Comparison of ENCODE assay signal across 10 mouse cellular contexts in genomic region chr17:28330232-28330546, GRCm38 (mm10). TPM values are rescaled to one million over a fixed set of nuclear protein-coding genes. Genes with fewer than 3 reads are reported as not detected.
DNase-seq lines count a peak whose midpoint lies in the region; ATAC-seq and TF ChIP-seq lines count a peak whose summit lies in the region.
"Had no signal": no experiment of that assay in that cellular context is flagged by ENCODE, and none has a peak within 500 bp of the region (broad histone marks: within the 10 kb centered on the region; RNA-seq: fewer than 3 reads in every experiment).

No protein-coding gene starts in this region.

- no peak for ATAC-seq in forebrain, postnatal 0 days
- ATAC-seq in liver, embryonic 16.5 days (ENCODE audit: low read depth): no peak

- H3K79me2 ChIP-seq in C2C12 (ENCODE audit: control insufficient read depth, insufficient read depth): peaks cover 33% of the 10 kb centered on the region

- no peak for DNase-seq in forebrain, postnatal 0 days
- no peak for DNase-seq in right cerebral cortex, postnatal 10 days (ENCODE audit: low spot score in 2 of 2)
- no peak for DNase-seq in gastrocnemius, adult 18-20 months (ENCODE audit: low spot score)
- no peak for DNase-seq in frontal cortex, postnatal 36 days (ENCODE audit: low spot score in 2 of 2)
- DNase-seq in thymus, adult 18-20 months: no peak
- DNase-seq: adrenal gland, postnatal 25 days had no signal

- peaks cover 25% of the 10 kb centered on the region for H3K79me3 ChIP-seq in C2C12 (ENCODE audit: low read depth)

- TF ChIP-seq CTCF in C2C12 (IDR thresholded peaks at IDR 0.05; ENCODE audit: control insufficient read depth, insufficient read depth, insufficient read length): no peak
- no peak for TF ChIP-seq CTCF in E14TG2a.4 (conservative IDR thresholded peaks at IDR 0.05; ENCODE audit: low read length)
- TF ChIP-seq CTCF in forebrain, postnatal 0 days (IDR thresholded peaks at IDR 0.05; ENCODE audit: low read depth): no peak

- H3K4me2 ChIP-seq in forebrain, postnatal 0 days (ENCODE audit: low read depth): peak overlapping the region; percentile 79
- H3K4me2 ChIP-seq in liver, embryonic 16.5 days (ENCODE audit: low read depth, low read length): peak overlapping the region; percentile 92

- H3K4me3 ChIP-seq in C2C12 (ENCODE audit: insufficient read depth, poor library complexity, severe bottlenecking): peak overlapping the region; percentile 98
- peak overlapping the region; percentile 100 for H3K4me3 ChIP-seq in E14TG2a.4 (replicated peaks; ENCODE audit: low read length)
- no peak overlapping the region for H3K4me3 ChIP-seq in forebrain, postnatal 0 days (ENCODE audit: low read depth, low read length)
- peak overlapping the region; percentile 83 for H3K4me3 ChIP-seq in liver, embryonic 16.5 days (ENCODE audit: low read depth, low read length)

- H3K27me3 ChIP-seq in C2C12 (ENCODE audit: control insufficient read depth, insufficient read depth, insufficient read length) (no peaks in the 10 kb centered on the region), E14TG2a.4 (ENCODE audit: insufficient read depth, low read length) (no peaks in the 10 kb centered on the region)
- H3K27me3 ChIP-seq in forebrain, postnatal 0 days (ENCODE audit: insufficient read depth, low read length): no peaks in the 10 kb centered on the region
- no peaks in the 10 kb centered on the region for H3K27me3 ChIP-seq in liver, embryonic 16.5 days (ENCODE audit: control insufficient read depth, insufficient read depth, low read depth, low read length)

- H3K27ac ChIP-seq in forebrain, postnatal 0 days (ENCODE audit: low read depth, low read length): no peak overlapping the region
- peak overlapping the region; percentile 90; the same call in 1 of the 2 replicates for H3K27ac ChIP-seq in liver, embryonic 16.5 days (ENCODE audit: low read length)

- H3K9me3 ChIP-seq in E14TG2a.4 (ENCODE audit: low read length): no peaks in the 10 kb centered on the region
- H3K9me3 ChIP-seq in forebrain, postnatal 0 days (ENCODE audit: low read length): no peaks in the 10 kb centered on the region
- no peaks in the 10 kb centered on the region for H3K9me3 ChIP-seq in liver, embryonic 16.5 days (replicated peaks; ENCODE audit: control insufficient read depth, low read length)

- 0 out of 2 replicates have a peak overlapping the region, but pooled peaks have one; percentile 93 for H3K9ac ChIP-seq in forebrain, postnatal 0 days
- peak overlapping the region; percentile 93 for H3K9ac ChIP-seq in liver, embryonic 16.5 days (ENCODE audit: low read depth, low read length)

- H3ac ChIP-seq in C2C12 (ENCODE audit: control insufficient read depth, insufficient read length, low read depth): peak overlapping the region; percentile 86

- peaks cover 78% of the 10 kb centered on the region for H3K4me1 ChIP-seq in E14TG2a.4 (replicated peaks; ENCODE audit: low read depth, low read length)
- H3K4me1 ChIP-seq in forebrain, postnatal 0 days (ENCODE audit: insufficient read depth): peaks cover 14% of the 10 kb centered on the region
- peaks cover 16% of the 10 kb centered on the region for H3K4me1 ChIP-seq in liver, embryonic 16.5 days (ENCODE audit: control insufficient read depth, low read depth, low read length)

- H3K36me3 ChIP-seq in C2C12 (ENCODE audit: control insufficient read depth, insufficient read depth): peaks cover 35% of the 10 kb centered on the region
- H3K36me3 ChIP-seq in E14TG2a.4 (ENCODE audit: insufficient read depth, low read length): peaks cover 62% of the 10 kb centered on the region
- peaks cover 18% of the 10 kb centered on the region for H3K36me3 ChIP-seq in forebrain, postnatal 0 days (ENCODE audit: insufficient read depth)
- H3K36me3 ChIP-seq in liver, embryonic 16.5 days (ENCODE audit: control insufficient read depth, insufficient read depth): peaks cover 11% of the 10 kb centered on the region

- 27% methylated on average over 2 of the region's 2 CpGs for WGBS in forebrain, postnatal 0 days
- WGBS in liver, embryonic 16.5 days (ENCODE audit: insufficient replicate concordance): 36% methylated on average over 2 of the region's 2 CpGs

TF ChIP-seq in C2C12, 6 proteins besides CTCF, POLR2A, EP300 and RAD21:
- TF ChIP-seq MYOG (IDR thresholded peaks at IDR 0.05; ENCODE audit: control insufficient read depth, extremely low read depth, insufficient read length): no peak
- TF ChIP-seq MAX (IDR thresholded peaks at IDR 0.05): no peak
- no peak for TF ChIP-seq USF1 (IDR thresholded peaks at IDR 0.05; ENCODE audit: low read depth)
- no peak for TF ChIP-seq MYOD1 (IDR thresholded peaks at IDR 0.05; ENCODE audit: control insufficient read depth, insufficient read length, low read depth)
- TF ChIP-seq CEBPB (IDR thresholded peaks at IDR 0.05; ENCODE audit: low read depth): no peak
- no peak for TF ChIP-seq FOSL1 (IDR thresholded peaks at IDR 0.05; ENCODE audit: insufficient read depth, low read length, poor library complexity, severe bottlenecking)

RNA-seq across cellular contexts. Expression of gene Rpl10a, which starts 1.9 kb away (rescaled TPM):
- polyA plus RNA-seq in C2C12 (2012; fragmentation: generic; extraction: Trizol): 3,499 TPM
- total RNA-seq in forebrain, postnatal 0 days (2014; rRNA removed): 1,161 and 1,582 TPM in 2 replicates
- 366 and 462 TPM in 2 replicates for polyA plus RNA-seq in forebrain, postnatal 0 days (2015; fragmentation: Nextera tagmentation; extraction: Ambion mirVana)
- 280 and 310 TPM in 2 replicates for polyA plus RNA-seq in liver, embryonic 16.5 days (2015; fragmentation: Nextera tagmentation; extraction: Ambion mirVana)
- 100 to 1,000 TPM; 418 to 419 TPM for total RNA-seq in gastrocnemius, adult 18-20 months (2021)

RNA-seq across cellular contexts. Expression of gene Fance, which starts 16.9 kb away (rescaled TPM):
- 42.0 TPM for polyA plus RNA-seq in C2C12 (2012; fragmentation: generic; extraction: Trizol)
- total RNA-seq in forebrain, postnatal 0 days (2014; rRNA removed): 32.5 and 35.2 TPM in 2 replicates
- 31.2 and 31.4 TPM in 2 replicates for polyA plus RNA-seq in forebrain, postnatal 0 days (2015; fragmentation: Nextera tagmentation; extraction: Ambion mirVana)
- 6.7 and 7.3 TPM in 2 replicates for polyA plus RNA-seq in liver, embryonic 16.5 days (2015; fragmentation: Nextera tagmentation; extraction: Ambion mirVana)
- 10 to 100 TPM; 10.3 to 11.2 TPM for total RNA-seq in gastrocnemius, adult 18-20 months (2021)

RNA-seq across cellular contexts. Expression of gene Tead3, which starts 20.4 kb away (rescaled TPM):
- polyA plus RNA-seq in C2C12 (2012; fragmentation: generic; extraction: Trizol): 21.5 TPM
- total RNA-seq in forebrain, postnatal 0 days (2014; rRNA removed): 4.5 and 4.8 TPM in 2 replicates
- 1.1 and 1.4 TPM in 2 replicates for polyA plus RNA-seq in forebrain, postnatal 0 days (2015; fragmentation: Nextera tagmentation; extraction: Ambion mirVana)
- polyA plus RNA-seq in liver, embryonic 16.5 days (2015; fragmentation: Nextera tagmentation; extraction: Ambion mirVana): 0.50 and 0.52 TPM in 2 replicates
- total RNA-seq in gastrocnemius, adult 18-20 months (2021): 1 to 10 TPM; 5.3 to 6.9 TPM

RNA-seq across cellular contexts. Expression of gene Tulp1, which starts 34.8 kb away (rescaled TPM):
- 0.27 TPM for polyA plus RNA-seq in C2C12 (2012; fragmentation: generic; extraction: Trizol)
- total RNA-seq in forebrain, postnatal 0 days (2014; rRNA removed): 1.2 and 1.8 TPM in 2 replicates
- 0.86 and 1.5 TPM in 2 replicates for polyA plus RNA-seq in forebrain, postnatal 0 days (2015; fragmentation: Nextera tagmentation; extraction: Ambion mirVana)
- 0.46 TPM in 1 of 2 replicates, not detected in the other for polyA plus RNA-seq in liver, embryonic 16.5 days (2015; fragmentation: Nextera tagmentation; extraction: Ambion mirVana)
- total RNA-seq in gastrocnemius, adult 18-20 months (2021): not detected
- total RNA-seq: adrenal gland, postnatal 25 days; left cerebral cortex, adult 18-20 months had no signal
